Mouse (Mus musculus) frontal cortex, adult (tissue): ENCODE data around the gene Dhx9.
"Not testable (repeated sequence)": the region's sequence is repeated elsewhere in the genome, so short reads cannot be mapped to it uniquely, and the experiment has no call there.

Experiments used
- ATAC-seq: cut with Nextera tagmentation; 2 replicates; pipeline ENCODE4 v1.9.2; 2017; ENCODE audit warnings: mild to moderate bottlenecking, moderate library complexity, mixed read lengths; ENCODE audit not compliant: low TSS enrichment

Dhx9 gene

DNA sequence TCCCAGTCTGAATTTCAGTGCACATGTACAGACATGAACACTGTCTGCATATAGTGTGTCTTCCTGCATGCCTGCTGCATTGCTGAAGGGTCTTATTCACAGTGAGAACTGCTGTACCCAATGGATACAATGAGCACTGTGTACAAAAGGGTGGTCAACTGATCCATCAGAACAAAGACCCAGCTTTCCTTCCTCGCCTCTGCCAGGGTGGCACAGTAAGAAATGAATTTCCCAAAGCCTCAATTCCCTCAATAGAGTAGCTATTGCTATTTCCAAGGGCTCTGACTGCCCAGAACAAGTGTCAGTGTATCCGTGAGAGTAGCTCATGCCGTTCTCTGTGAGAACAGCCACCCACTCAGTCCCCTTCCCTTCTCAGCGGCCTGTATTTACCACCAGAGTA, 69.7 kb downstream of the Dhx9 start:
- not testable (repeated sequence) for ATAC-seq

DNA sequence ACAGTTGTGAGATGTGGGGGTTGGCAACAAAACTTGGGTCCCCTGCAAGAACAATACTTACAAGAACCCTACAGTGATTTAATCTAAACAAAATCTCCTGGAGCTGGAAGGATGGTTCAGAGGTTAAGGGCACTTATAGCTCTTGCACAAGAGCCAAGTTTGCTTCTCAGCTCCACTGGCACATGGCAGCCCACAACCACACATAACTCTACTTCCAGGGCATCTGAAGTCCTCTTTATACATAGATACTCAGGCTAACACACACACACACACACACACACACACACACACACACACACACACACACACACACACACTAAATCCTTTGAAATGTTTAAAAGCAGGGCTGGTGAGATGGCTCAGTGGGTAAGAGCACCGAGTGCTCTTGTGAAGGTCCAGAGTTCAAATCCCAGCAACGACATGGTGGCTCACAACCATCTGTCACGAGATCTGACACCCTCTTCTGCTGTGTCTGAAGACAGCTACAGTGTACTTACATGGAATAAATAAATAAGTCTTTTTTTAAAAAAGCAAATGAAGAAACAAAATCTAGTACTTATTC, 71.1 kb downstream of the Dhx9 start:
- not testable (repeated sequence) for ATAC-seq

DNA sequence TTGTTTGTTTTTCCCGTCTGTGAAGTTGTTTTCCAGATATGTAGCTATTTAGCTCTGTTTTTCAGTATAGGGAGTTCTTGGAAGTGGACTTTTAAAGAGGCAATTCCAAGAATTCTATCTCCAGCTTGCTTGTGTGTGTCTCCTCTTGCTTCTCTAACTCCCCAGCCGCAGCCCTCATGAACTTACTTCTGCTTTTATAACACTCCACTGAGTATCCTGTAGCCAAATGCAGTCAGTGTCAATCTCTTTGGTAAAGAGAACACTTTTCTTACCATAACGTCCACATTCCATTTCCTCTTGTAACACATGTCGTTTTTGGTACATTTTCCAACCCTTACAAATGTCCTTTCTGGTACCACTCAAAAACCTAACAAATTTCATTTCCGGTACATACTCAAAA, 71.7 kb downstream of the Dhx9 start:
- ATAC-seq = not testable (repeated sequence)

DNA sequence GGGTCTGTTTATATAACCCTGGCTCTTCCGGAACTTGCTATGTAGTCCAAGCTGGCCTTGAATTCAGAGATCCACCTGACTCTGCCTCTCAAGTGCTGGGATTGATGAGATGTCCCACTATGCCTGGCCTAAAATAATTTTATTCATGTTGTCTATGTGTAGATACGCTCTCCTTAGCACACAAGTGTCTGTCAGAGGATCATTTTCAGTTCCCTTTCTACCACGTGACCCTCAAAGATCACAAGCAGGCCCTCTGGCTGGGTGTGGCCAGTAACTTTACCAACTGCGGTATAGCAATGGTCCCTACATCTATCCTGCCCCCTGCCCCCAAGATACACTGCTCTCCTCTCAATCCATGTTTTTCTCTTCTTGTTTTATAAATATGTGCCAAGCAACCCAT, 72.5 kb downstream of the Dhx9 start:
- ATAC-seq = no peak

DNA sequence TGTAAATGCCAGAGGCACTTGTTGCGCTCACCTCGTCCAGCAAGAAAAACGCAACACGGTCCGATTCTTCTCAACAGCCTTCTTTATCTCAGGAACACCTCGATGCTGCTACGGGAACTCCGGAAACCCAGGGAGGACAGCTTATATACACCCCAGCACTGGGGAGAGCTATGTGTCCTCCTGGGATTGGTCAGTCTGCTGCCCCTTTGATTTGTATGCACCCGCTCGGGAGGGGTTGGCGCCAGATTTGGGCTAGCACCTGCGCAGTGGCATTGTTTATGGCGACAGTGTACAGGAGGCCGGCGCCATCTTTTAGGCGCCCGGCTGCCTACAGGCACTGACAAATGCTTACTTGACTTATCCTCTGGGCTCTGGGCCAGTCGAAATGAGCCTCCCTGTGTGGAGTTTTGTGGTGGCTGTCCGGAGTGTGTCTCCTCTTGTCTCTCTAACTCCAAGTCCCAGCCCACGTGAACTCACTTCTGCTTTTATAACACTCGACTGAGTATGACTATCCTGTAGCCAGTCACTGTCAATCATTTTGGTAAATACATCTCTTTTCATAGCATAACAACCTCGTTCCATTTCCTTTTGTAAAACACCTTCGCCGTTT, 73.2 kb downstream of the Dhx9 start:
- not testable (repeated sequence) for ATAC-seq

DNA sequence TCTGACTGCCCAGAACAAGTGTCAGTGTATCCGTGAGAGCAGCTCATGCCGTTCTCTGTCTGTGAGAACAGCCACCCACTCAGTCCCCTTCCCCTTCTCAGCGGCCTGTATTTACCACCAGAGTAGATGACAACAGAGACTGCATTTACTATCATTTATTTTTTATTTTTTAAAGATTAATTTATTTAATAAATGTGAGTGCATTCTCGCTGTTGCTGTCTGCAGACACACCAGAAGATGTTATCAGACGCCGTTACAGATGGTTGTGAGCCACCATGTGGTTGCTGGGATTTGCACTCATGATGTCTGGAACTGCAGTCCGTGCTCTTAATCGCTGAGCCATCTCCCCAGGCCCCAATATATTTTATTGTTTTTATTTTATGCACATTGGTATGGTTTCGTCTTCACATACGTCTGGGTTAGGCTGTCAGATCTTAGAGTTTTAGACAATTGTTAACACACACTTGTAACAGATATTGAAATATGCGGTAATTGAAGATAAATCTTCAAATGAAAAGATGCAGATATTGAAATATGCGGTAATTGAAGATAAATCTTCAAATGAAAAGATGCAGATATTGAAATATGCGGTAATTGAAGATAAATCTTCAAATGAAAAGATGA, 74.0 kb downstream of the Dhx9 start:
- ATAC-seq = 0 out of 2 replicates have a peak, but pooled peaks have one; percentile 9

DNA sequence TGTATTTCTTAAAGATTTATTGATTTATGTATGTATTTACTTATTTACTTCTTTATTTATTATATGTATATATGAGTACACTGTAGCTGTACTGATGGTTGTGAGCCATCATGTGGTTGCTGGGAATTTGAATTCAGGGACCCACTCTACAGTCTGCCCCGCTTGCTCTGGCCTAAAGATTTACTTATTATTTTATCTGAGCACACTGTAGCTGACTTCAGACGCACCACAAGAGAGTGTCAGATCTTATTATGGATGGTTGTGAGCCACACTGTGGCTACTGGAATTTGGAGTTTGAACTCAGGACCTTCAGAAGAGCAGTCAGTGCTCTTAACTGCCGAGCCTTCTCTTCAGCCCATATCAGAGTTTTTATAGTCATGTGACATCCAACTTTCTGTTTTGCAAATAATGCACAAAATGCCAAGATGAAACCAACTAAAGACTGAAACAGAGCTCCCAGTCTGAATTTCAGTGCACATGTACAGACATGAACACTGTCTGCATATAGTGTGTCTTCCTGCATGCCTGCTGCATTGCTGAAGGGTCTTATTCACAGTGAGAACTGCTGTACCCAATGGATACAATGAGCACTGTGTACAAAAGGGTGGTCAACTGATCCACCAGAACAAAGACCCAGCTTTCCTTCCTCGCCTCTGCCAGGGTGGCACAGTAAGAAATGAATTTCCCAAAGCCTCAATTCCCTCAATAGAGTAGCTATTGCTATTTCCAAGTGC, 74.6 kb downstream of the Dhx9 start:
- peak; percentile 47; the same call in 1 of the 2 replicates for ATAC-seq

DNA sequence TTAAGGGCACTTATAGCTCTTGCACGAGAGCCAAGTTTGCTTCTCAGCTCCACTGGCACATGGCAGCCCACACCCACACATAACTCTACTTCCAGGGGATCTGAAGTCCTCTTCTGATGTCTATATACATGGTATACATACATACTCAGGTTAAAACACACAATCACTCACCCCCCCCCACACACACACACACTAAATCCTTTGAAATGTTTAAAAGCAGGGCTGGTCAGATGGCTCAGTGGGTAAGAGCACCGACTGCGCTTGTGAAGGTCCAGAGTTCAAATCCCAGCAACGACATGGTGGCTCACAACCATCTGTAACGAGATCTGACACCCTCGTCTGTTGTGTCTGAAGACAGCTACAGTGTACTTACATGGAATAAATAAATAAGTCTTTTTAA, 75.7 kb downstream of the Dhx9 start:
- no peak for ATAC-seq

DNA sequence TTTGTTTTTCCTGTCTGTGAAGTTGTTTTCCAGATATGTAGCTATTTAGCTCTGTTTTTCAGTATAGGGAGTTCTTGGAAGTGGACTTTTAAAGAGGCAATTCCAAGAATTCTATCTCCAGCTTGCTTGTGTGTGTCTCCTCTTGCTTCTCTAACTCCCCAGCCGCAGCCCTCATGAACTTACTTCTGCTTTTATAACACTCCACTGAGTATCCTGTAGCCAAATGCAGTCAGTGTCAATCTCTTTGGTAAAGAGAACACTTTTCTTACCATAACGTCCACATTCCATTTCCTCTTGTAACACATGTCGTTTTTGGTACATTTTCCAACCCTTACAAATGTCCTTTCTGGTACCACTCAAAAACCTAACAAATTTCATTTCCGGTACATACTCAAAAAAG, 76.5 kb downstream of the Dhx9 start:
- ATAC-seq = not testable (repeated sequence)

DNA sequence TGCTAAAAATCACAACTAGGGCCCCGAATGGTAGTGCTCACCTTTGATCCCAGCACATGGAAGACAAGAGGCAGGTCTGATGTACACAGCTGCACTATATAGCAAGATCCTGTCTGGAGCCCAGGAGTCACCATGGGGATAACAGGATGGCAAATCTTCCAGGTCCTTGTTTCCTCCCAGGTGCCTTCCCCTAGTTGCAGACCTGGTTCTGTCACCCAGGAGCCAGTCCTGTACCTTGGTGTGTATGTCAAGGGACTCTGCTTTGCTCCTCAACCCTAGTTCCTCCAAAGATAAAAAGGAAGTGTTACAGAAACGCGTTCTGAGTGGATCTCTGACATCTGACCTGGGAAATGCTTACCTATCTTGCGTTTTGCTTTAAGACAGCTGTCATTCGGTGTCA, 79.2 kb downstream of the Dhx9 start:
- ATAC-seq = not testable (repeated sequence)

DNA sequence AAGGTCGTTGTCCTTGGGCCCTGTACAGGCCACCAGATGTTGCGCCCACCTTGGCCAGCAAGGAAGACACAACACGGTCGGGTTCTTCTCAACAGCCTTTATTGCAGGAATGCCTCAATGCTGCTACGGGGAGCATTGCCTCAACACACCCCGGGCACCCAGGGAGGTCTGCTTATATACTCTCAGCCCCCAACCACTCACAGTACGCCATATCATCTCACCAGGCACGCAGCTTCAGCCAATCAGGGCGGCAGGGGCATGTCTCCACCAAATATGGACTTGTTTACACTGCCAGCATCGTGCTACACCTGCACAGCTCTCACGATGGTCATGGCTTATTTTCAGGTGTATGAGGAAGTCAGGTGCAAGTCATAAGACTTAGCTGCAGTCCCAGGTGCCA, 79.8 kb downstream of the Dhx9 start:
- not testable (repeated sequence) for ATAC-seq
